Mouse (Mus musculus) hindbrain, embryonic 11.5 days (tissue): ENCODE results near the gene Bdkrb2. TPM values are rescaled to one million over a fixed set of nuclear protein-coding genes. Genes with fewer than 3 reads are reported as not detected.

ENCODE experiments used
- ATAC-seq: fragments of 200-750 bp; cut with Nextera tagmentation; 2 replicates; pipeline ENCODE4 v1.8.0; 2017; ENCODE audit warnings: mild to moderate bottlenecking, moderate TSS enrichment, moderate library complexity; ENCODE audit not compliant: low FRiP score
- DNase-seq: peaks from one replicate; pipeline ENCODE4 v3.0.0-alpha.2; 2015; ENCODE audit warnings: low spot score
- H3K27ac ChIP-seq: fragments of 300-500 bp; sonication (generic); 2 replicates; pipeline ENCODE4 v1.5.1; 2014; ENCODE audit warnings: mild to moderate bottlenecking, low read depth, low read length
- H3K27me3 ChIP-seq: fragments of 300-500 bp; sonication (generic); 2 replicates; pipeline ENCODE4 v1.6.1; 2014; ENCODE audit warnings: mild to moderate bottlenecking, low read length, moderate library complexity, mixed read lengths; ENCODE audit not compliant: control insufficient read depth, insufficient read depth
- H3K36me3 ChIP-seq: fragments of 300-500 bp; sonication (generic); 2 replicates; pipeline ENCODE4 v1.6.1; 2014; ENCODE audit warnings: mild to moderate bottlenecking, low read length, moderate library complexity, mixed read lengths; ENCODE audit not compliant: control insufficient read depth, insufficient read depth
- H3K4me1 ChIP-seq: fragments of 300-500 bp; sonication (generic); replicated peaks from 2 replicates; pipeline ENCODE4 v1.6.1; 2014; ENCODE audit warnings: low read length, mixed read lengths; ENCODE audit not compliant: control insufficient read depth, insufficient read depth
- H3K4me2 ChIP-seq: fragments of 300-500 bp; sonication (generic); replicated peaks from 2 replicates; pipeline ENCODE4 v1.6.1; 2014; ENCODE audit warnings: mild to moderate bottlenecking, low read depth, low read length
- H3K4me3 ChIP-seq: fragments of 300-500 bp; sonication (generic); 2 replicates; pipeline ENCODE4 v1.5.1; 2014; ENCODE audit warnings: low read depth, low read length
- H3K9ac ChIP-seq: fragments of 300-500 bp; sonication (generic); 2 replicates; pipeline ENCODE4 v1.6.1; 2014; ENCODE audit warnings: low read depth, low read length
- H3K9me3 ChIP-seq: fragments of 300-500 bp; sonication (generic); 2 replicates; pipeline ENCODE4 v1.6.1; 2016; ENCODE audit warnings: low read length; ENCODE audit not compliant: control insufficient read depth
- WGBS: fragments of 180-500 bp; shearing (Covaris S2); extraction: QIAGEN DNeasy Blood & Tissue Kit; methylation state at CpG from one replicate; pipeline ENCODE4 v1.1.7; 2014; 5-methylcytosine and 5-hydroxymethylcytosine counted together
- polyA plus RNA-seq: library from polyadenylated mRNA; unstranded; fragments of >200 nt; fragmentation: Nextera tagmentation; extraction: Ambion mirVana; gene quantifications from 2 replicates; pipeline ENCODE4 v1.2.1, GENCODE M21; 2014

Bdkrb2 gene
- polyA plus RNA-seq, 1 experiment from 2014 or later = 0.12 TPM

- no peak overlapping the region for H3K27ac ChIP-seq
- WGBS = 94% methylated on average over 11 of the region's 11 CpGs
- no peaks in the 10 kb centered on the region for H3K9me3 ChIP-seq
- no peaks in the 10 kb centered on the region for H3K4me1 ChIP-seq
- H3K9ac ChIP-seq = no peak overlapping the region
- H3K4me2 ChIP-seq = no peak overlapping the region
- DNase-seq (no peak), ATAC-seq (no peak)
- no peaks in the 10 kb centered on the region for H3K36me3 ChIP-seq
- H3K4me3 ChIP-seq = no peak overlapping the region
- no peaks in the 10 kb centered on the region for H3K27me3 ChIP-seq
Observed at GRCm38 (mm10) chr12:105603904-105604303, 40.9 kb downstream of the Bdkrb2 start.

- Histone ChIP-seq H3K4me3 (no peak overlapping the region), H3K9me3 (no peaks in the 10 kb centered on the region), H3K4me1 (no peaks in the 10 kb centered on the region), H3K27me3 (no peaks in the 10 kb centered on the region), H3K27ac (no peak overlapping the region), H3K9ac (no peak overlapping the region), H3K36me3 (no peaks in the 10 kb centered on the region), H3K4me2 (no peak overlapping the region)
- ATAC-seq (no peak), DNase-seq (no peak)
- WGBS = 20% methylated on average over 8 of the region's 8 CpGs
Observed at GRCm38 (mm10) chr12:105605212-105605611, 42.2 kb downstream of the Bdkrb2 start.

GRCm38 (mm10) chr12:105606881-105607280 lies 43.9 kb downstream of the Bdkrb2 start:
- H3K9me3 ChIP-seq = no peaks in the 10 kb centered on the region
- no peak overlapping the region for H3K4me3 ChIP-seq
- H3K36me3 ChIP-seq = no peaks in the 10 kb centered on the region
- no peak overlapping the region for H3K27ac ChIP-seq
- H3K9ac ChIP-seq = no peak overlapping the region
- WGBS = 80% methylated on average over 4 of the region's 4 CpGs
- no peaks in the 10 kb centered on the region for H3K4me1 ChIP-seq
- H3K4me2 ChIP-seq = no peak overlapping the region
- no peak for DNase-seq
- ATAC-seq = no peak
- H3K27me3 ChIP-seq = no peaks in the 10 kb centered on the region

GRCm38 (mm10) chr12:105611045-105611444 lies 48.0 kb downstream of the Bdkrb2 start:
- no peak for DNase-seq
- no peak for ATAC-seq
- Histone ChIP-seq H3K4me3 (no peak overlapping the region), H3K9ac (no peak overlapping the region), H3K27me3 (no peaks in the 10 kb centered on the region), H3K9me3 (no peaks in the 10 kb centered on the region), H3K4me2 (no peak overlapping the region), H3K36me3 (no peaks in the 10 kb centered on the region), H3K4me1 (no peaks in the 10 kb centered on the region), H3K27ac (no peak overlapping the region)
- WGBS = 91% methylated on average over 2 of the region's 2 CpGs

- ATAC-seq = peak; percentile 40; the same call in 1 of the 2 replicates
- peak; percentile 86 for DNase-seq
- Histone ChIP-seq H3K27ac (no peak overlapping the region), H3K9me3 (no peaks in the 10 kb centered on the region), H3K4me2 (no peak overlapping the region), H3K9ac (no peak overlapping the region), H3K36me3 (no peaks in the 10 kb centered on the region), H3K4me3 (no peak overlapping the region), H3K4me1 (no peaks in the 10 kb centered on the region), H3K27me3 (no peaks in the 10 kb centered on the region)
- WGBS = 13% methylated on average over 7 of the region's 7 CpGs
Observed at GRCm38 (mm10) chr12:105611748-105612147, 48.7 kb downstream of the Bdkrb2 start.

- 92% methylated on average over 10 of the region's 10 CpGs for WGBS
- Histone ChIP-seq H3K36me3 (no peaks in the 10 kb centered on the region), H3K4me1 (no peaks in the 10 kb centered on the region), H3K9me3 (no peaks in the 10 kb centered on the region), H3K9ac (no peak overlapping the region), H3K27ac (no peak overlapping the region), H3K4me2 (no peak overlapping the region), H3K4me3 (no peak overlapping the region), H3K27me3 (no peaks in the 10 kb centered on the region)
- ATAC-seq (no peak), DNase-seq (no peak)
Observed at GRCm38 (mm10) chr12:105613559-105613958, 50.5 kb downstream of the Bdkrb2 start.

GRCm38 (mm10) chr12:105622048-105622447 lies 59.0 kb downstream of the Bdkrb2 start:
- Histone ChIP-seq H3K4me1 (no peaks in the 10 kb centered on the region), H3K4me2 (no peak overlapping the region), H3K9me3 (no peaks in the 10 kb centered on the region), H3K4me3 (no peak overlapping the region), H3K27ac (no peak overlapping the region), H3K9ac (no peak overlapping the region), H3K36me3 (peaks cover 9% of the 10 kb centered on the region; the same call in 1 of the 2 replicates), H3K27me3 (no peaks in the 10 kb centered on the region)
- no peak for DNase-seq
- WGBS = 93% methylated on average over 7 of the region's 7 CpGs
- ATAC-seq = no peak

- DNase-seq (no peak), ATAC-seq (no peak)
- peaks cover 10% of the 10 kb centered on the region; the same call in 1 of the 2 replicates for H3K36me3 ChIP-seq
- no peak overlapping the region for H3K9ac ChIP-seq
- no peaks in the 10 kb centered on the region for H3K9me3 ChIP-seq
- no peak overlapping the region for H3K4me3 ChIP-seq
- WGBS = 74% methylated on average over 12 of the region's 12 CpGs
- no peak overlapping the region for H3K4me2 ChIP-seq
- no peak overlapping the region for H3K27ac ChIP-seq
- H3K27me3 ChIP-seq = no peaks in the 10 kb centered on the region
- H3K4me1 ChIP-seq = no peaks in the 10 kb centered on the region
Observed at GRCm38 (mm10) chr12:105622981-105623539, 60.0 kb downstream of the Bdkrb2 start.

- ATAC-seq (no peak), DNase-seq (no peak)
- H3K27me3 ChIP-seq = no peaks in the 10 kb centered on the region
- WGBS = 75% methylated on average over 7 of the region's 7 CpGs
- no peak overlapping the region for H3K27ac ChIP-seq
- no peak overlapping the region for H3K4me2 ChIP-seq
- peaks cover 6% of the 10 kb centered on the region; the same call in 1 of the 2 replicates for H3K36me3 ChIP-seq
- no peaks in the 10 kb centered on the region for H3K9me3 ChIP-seq
- H3K9ac ChIP-seq = no peak overlapping the region
- no peaks in the 10 kb centered on the region for H3K4me1 ChIP-seq
- H3K4me3 ChIP-seq = no peak overlapping the region
Observed at GRCm38 (mm10) chr12:105625798-105626197, 62.8 kb downstream of the Bdkrb2 start.
